Mouse (Mus musculus) erythroblast, embryonic 14.5 days (primary cell): ENCODE results near the gene Cebpa.

Experiments
- GATA1 ChIP-seq: IDR thresholded peaks from 2 replicates; pipeline ENCODE4 v1.6.1; 2012; ENCODE audit warnings: low read length, inconsistent platforms, mixed read lengths
- TAL1 ChIP-seq: IDR thresholded peaks from 3 replicates; pipeline ENCODE4 v1.6.1; 2012; ENCODE audit warnings: low read length, inconsistent platforms, mixed read lengths

GRCm38 (mm10) chr7:35141519-35141918 is 22.4 kb downstream of the Cebpa start:
- TF ChIP-seq GATA1 (no peak), TAL1 (no peak)
